Mouse (Mus musculus) testis, adult 2 months (tissue): ENCODE measurements around the gene Slco4a1. TPM values are rescaled to one million over a fixed set of nuclear protein-coding genes. Genes with fewer than 3 reads are reported as not detected.

ENCODE experiments used
- H3K27ac ChIP-seq: fragments of 200-500 bp; 2 replicates; pipeline ENCODE4 v1.5.1; 2012; ENCODE audit warnings: low read depth, low read length; ENCODE audit not compliant: control insufficient read depth, insufficient read depth
- H3K27me3 ChIP-seq: fragments of 200-500 bp; 2 replicates; pipeline ENCODE4 v1.6.1; 2012; ENCODE audit warnings: mild to moderate bottlenecking, low read length, moderate library complexity; ENCODE audit not compliant: control insufficient read depth, insufficient read depth
- H3K36me3 ChIP-seq: fragments of 200-500 bp; 2 replicates; pipeline ENCODE4 v1.6.1; 2012; ENCODE audit warnings: mild to moderate bottlenecking, low read length; ENCODE audit not compliant: control insufficient read depth, insufficient read depth
- H3K4me1 ChIP-seq: fragments of 200-500 bp; 2 replicates; pipeline ENCODE4 v1.6.1; 2012; ENCODE audit warnings: low read length; ENCODE audit not compliant: control insufficient read depth, insufficient read depth
- H3K4me3 ChIP-seq: fragments of 200-500 bp; 2 replicates; pipeline ENCODE4 v1.5.1; 2012; ENCODE audit warnings: low read depth, mild to moderate bottlenecking, low read length, moderate library complexity, mixed read lengths; ENCODE audit not compliant: control insufficient read depth
- CTCF ChIP-seq: fragments of 200-500 bp; IDR thresholded peaks from 2 replicates; pipeline ENCODE4 v1.5.1; 2012; ENCODE audit warnings: low read depth, mild to moderate bottlenecking, inconsistent platforms, low read length, moderate library complexity; ENCODE audit not compliant: control insufficient read depth, insufficient read depth, insufficient replicate concordance
- POLR2A ChIP-seq: fragments of 200-500 bp; IDR thresholded peaks from 2 replicates; pipeline ENCODE4 v1.6.1; 2012; ENCODE audit warnings: low read depth, mild to moderate bottlenecking, inconsistent platforms, low read length, moderate library complexity; ENCODE audit not compliant: control insufficient read depth
- polyA plus RNA-seq: library from polyadenylated mRNA; depleted of rRNA; stranded (reverse); fragments of >200 nt; gene quantifications from 2 replicates; pipeline ENCODE4 v1.2.3, GENCODE M21; 2012

Gene Slco4a1
- polyA plus RNA-seq, 1 experiment: 0.15 TPM

- no peaks in the 10 kb centered on the region for H3K4me1 ChIP-seq
- H3K4me3 ChIP-seq: no peak overlapping the region
- no peaks in the 10 kb centered on the region for H3K36me3 ChIP-seq
- no peak overlapping the region for H3K27ac ChIP-seq
- TF ChIP-seq CTCF: no peak
- TF ChIP-seq POLR2A: no peak
- no peaks in the 10 kb centered on the region for H3K27me3 ChIP-seq
These were observed 30.9 kb upstream of the Slco4a1 start for GRCm38 (mm10) chr2:180425115-180425514.

GRCm38 (mm10) chr2:180427073-180427472, 29.0 kb upstream of the Slco4a1 start:
- no peaks in the 10 kb centered on the region for H3K36me3 ChIP-seq
- no peaks in the 10 kb centered on the region for H3K27me3 ChIP-seq
- no peak overlapping the region for H3K4me3 ChIP-seq
- TF ChIP-seq POLR2A (no peak), CTCF (no peak)
- H3K4me1 ChIP-seq: no peaks in the 10 kb centered on the region; the same call in 1 of the 2 replicates
- no peak overlapping the region for H3K27ac ChIP-seq

GRCm38 (mm10) chr2:180428331-180428730, 27.7 kb upstream of the Slco4a1 start:
- Histone ChIP-seq H3K36me3 (no peaks in the 10 kb centered on the region), H3K27ac (no peak overlapping the region), H3K4me3 (no peak overlapping the region), H3K27me3 (no peaks in the 10 kb centered on the region), H3K4me1 (no peaks in the 10 kb centered on the region; the same call in 1 of the 2 replicates)
- TF ChIP-seq POLR2A (no peak), CTCF (no peak)

- Histone ChIP-seq H3K4me1 (no peaks in the 10 kb centered on the region; the same call in 1 of the 2 replicates), H3K27ac (no peak overlapping the region), H3K4me3 (no peak overlapping the region), H3K27me3 (no peaks in the 10 kb centered on the region), H3K36me3 (no peaks in the 10 kb centered on the region)
- TF ChIP-seq CTCF: no peak
- no peak for TF ChIP-seq POLR2A
These were observed 25.4 kb upstream of the Slco4a1 start for GRCm38 (mm10) chr2:180430648-180431047.

GRCm38 (mm10) chr2:180432042-180432668, 23.9 kb upstream of the Slco4a1 start:
- no peak overlapping the region for H3K27ac ChIP-seq

GRCm38 (mm10) chr2:180432751-180433150, 23.3 kb upstream of the Slco4a1 start:
- Histone ChIP-seq H3K27ac (no peak overlapping the region), H3K4me1 (no peaks in the 10 kb centered on the region; the same call in 1 of the 2 replicates), H3K4me3 (no peak overlapping the region), H3K27me3 (no peaks in the 10 kb centered on the region), H3K36me3 (no peaks in the 10 kb centered on the region)
- TF ChIP-seq POLR2A: no peak
- no peak for TF ChIP-seq CTCF

More at GRCm38 (mm10) chr2:180432042-180432668, 23.9 kb upstream of the Slco4a1 start:
- no peaks in the 10 kb centered on the region; the same call in 1 of the 2 replicates for H3K4me1 ChIP-seq
- no peaks in the 10 kb centered on the region for H3K36me3 ChIP-seq
- TF ChIP-seq POLR2A (no peak), CTCF (peak; percentile 91)
- no peak overlapping the region for H3K4me3 ChIP-seq
- no peaks in the 10 kb centered on the region for H3K27me3 ChIP-seq

GRCm38 (mm10) chr2:180433350-180433749, 22.7 kb upstream of the Slco4a1 start:
- no peaks in the 10 kb centered on the region for H3K36me3 ChIP-seq

GRCm38 (mm10) chr2:180435341-180435926, 20.6 kb upstream of the Slco4a1 start:
- Histone ChIP-seq H3K36me3 (no peaks in the 10 kb centered on the region), H3K27me3 (no peaks in the 10 kb centered on the region), H3K4me1 (no peaks in the 10 kb centered on the region; the same call in 1 of the 2 replicates), H3K27ac (no peak overlapping the region), H3K4me3 (no peak overlapping the region)
- TF ChIP-seq CTCF (no peak), POLR2A (no peak)

More at GRCm38 (mm10) chr2:180433350-180433749, 22.7 kb upstream of the Slco4a1 start:
- Histone ChIP-seq H3K4me1 (no peaks in the 10 kb centered on the region; the same call in 1 of the 2 replicates), H3K27ac (no peak overlapping the region), H3K4me3 (no peak overlapping the region), H3K27me3 (no peaks in the 10 kb centered on the region)
- TF ChIP-seq CTCF (no peak), POLR2A (no peak)
